Mouse (Mus musculus) cerebellum, adult 2 months (tissue): ENCODE results near the gene Il20rb.

Source experiments
- CTCF ChIP-seq: fragments of 200-500 bp; IDR thresholded peaks from 2 replicates; pipeline ENCODE4 v1.5.1; 2011; ENCODE audit warnings: low read depth, mild to moderate bottlenecking, control low read depth, low read length, moderate library complexity, borderline replicate concordance; ENCODE audit not compliant: insufficient read depth
- POLR2A ChIP-seq: fragments of 200-500 bp; IDR thresholded peaks from 2 replicates; pipeline ENCODE4 v1.6.1; 2011; ENCODE audit warnings: low read length, control low read depth, borderline replicate concordance; ENCODE audit not compliant: insufficient read depth

- no peak for TF ChIP-seq POLR2A
- no peak for TF ChIP-seq CTCF
Observed at GRCm38 (mm10) chr9:100486431-100486830, at the start of gene Il20rb.
